Mouse (Mus musculus): ENCODE measurements around the gene Dars.
"Not testable (repeated sequence)": the region's sequence is repeated elsewhere in the genome, so short reads cannot be mapped to it uniquely, and the experiment has no call there.

Gene Dars

DNA sequence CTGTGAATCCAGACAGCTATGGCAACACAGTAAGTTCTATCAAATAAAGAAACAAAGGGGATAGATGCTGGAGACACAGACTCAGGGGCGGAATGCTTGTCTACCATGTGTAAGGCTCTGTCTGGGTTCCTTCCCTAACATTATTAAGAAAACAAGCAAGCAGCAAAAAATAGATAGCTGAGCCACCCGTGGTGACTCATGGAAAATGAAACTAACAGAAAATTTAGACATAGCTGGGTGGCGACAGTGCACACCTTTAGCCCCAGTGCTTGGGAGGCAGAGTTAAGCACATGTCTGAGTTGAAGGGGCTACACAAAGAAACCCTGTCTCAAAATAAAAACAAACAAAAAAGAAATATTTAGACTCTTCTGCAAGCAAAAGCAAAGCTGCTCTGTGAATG is 59.7 kb downstream of the Dars start:
- intact Hi-C loops (cut with DNase I), result no loop called here

DNA sequence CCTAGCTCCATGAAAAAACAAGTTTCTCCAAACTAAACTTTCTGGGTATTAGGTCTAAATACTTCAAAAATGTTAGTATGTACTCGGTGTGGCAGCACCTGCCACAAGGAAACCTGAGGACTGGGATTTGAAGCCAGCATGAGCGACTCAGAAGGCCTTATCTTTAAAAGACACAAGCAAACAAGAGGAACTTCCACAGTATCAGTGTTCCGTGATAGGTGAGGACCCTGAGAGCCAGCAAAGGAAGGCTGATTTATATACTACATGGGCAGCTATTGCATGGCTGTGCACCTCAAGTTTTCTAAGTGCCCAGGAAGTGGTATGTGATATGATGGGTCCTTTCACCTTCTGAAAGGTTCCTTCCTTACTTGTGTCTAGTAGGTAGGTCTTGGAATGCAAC is 64.1 kb downstream of the Dars start:
- intact Hi-C loops (cut with DNase I), result no loop called here

DNA sequence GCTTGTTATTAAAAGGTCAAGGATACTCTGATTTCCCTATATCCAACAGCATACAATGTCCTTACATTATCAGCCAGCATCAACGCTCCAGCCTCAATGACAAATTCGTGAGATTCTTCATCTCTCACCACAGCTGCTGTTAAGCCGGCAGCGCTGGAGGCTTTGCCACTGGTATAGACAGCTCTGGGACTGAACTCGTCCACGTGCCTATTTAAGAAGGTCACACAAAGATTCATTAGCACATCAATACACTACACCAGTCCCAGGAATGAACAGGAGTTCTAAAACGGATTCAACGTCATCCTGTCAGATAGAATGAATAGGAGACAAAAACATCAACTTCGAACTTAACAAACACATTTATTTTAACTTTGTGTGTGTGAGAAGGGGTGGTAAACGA is 72.9 kb downstream of the Dars start:
- intact Hi-C loops (cut with DNase I), result no loop called here

DNA sequence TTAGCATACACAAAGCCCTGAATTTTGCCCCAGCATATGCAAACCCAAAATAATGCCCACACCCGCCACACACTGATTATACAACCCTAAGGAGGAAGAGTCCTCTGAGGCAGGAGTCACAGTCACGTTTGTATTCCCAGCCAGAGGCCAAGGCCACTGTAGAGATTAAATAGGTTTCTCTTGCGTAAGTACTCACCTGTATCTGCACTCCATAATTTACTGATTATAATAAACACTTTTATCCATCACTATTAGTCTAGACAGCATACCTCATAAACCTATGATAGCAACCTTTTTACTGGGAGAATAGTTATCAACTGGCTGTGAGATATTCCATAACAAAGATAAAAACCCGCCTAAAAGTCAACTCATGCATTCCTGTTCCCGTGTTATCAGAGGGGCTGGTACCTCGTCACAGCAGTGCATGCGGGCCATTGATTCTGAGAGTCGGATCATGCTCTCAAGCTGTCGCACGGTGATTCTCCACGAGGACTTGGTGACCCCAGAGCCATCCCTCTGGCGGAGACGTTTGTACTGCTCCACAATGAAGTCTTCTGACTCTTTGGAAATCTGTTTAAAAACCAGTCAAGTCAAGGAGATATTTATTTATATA is 79.4 kb downstream of the Dars start:
- intact Hi-C loops (cut with DNase I), result no loop called here

DNA sequence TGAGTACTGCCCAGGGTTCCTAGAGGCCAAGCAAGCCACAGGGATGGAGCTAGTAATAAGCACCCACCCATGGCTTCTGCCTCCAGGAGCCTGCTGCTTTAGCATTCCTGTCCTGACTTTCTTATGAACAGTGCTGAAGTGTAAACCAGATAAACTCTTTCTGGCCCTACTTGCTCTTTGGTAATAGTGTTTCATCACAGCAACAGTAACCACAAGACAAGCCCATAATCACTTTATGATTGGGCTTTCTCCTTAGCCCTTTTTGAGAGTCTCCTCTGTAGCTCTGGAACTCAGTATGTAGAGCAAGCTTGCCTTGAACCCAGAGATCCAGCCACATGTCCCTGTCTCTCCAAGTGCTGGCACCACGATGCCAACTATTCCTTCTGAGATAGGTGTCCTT is 86.9 kb downstream of the Dars start:
- intact Hi-C loops (cut with DNase I), result no loop called here

DNA sequence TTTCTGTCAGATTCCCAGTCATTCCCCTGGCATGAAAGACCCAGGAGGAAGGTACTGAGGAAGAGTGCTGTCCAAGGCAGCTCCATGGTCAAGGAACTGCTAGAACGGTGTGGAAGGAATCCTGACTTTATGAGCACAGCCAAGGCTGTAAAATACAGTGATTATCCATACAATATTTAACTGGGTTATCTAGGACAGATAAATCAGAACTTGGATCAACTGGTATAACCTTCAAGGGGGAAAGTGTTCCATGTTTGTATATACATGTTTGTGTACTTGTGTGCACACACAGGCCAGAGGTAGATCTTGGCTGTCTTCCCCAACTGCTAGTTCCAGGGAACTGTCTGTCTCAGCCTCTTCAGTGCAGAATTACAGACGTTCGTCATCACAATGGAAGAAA is 89.0 kb downstream of the Dars start, which contains the start of gene Lct:
Gene Lct, minus strand, starts transcription at position 101 of the 400 bp plus-strand sequence.
- intact Hi-C loops (cut with DNase I), result no loop called here

DNA sequence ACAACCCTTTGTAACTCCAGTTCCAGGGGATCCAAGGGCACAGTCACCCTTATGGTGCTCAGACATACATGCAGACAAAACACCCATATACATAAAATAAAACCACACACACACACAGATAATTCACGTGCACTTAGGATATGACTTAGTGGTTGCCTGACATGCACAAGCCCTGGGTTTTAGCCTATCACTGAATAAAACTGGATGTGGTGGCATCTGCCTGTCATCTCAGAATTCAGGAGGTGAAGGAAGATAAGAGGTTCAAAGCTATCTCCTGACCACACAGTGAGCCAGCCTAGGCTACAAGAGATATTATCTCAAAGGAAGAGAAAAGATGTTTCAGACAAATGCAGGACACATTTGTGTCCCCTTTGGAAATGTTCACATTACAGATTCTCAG is 90.0 kb downstream of the Dars start:
- intact Hi-C loops (cut with DNase I), result no loop called here

DNA sequence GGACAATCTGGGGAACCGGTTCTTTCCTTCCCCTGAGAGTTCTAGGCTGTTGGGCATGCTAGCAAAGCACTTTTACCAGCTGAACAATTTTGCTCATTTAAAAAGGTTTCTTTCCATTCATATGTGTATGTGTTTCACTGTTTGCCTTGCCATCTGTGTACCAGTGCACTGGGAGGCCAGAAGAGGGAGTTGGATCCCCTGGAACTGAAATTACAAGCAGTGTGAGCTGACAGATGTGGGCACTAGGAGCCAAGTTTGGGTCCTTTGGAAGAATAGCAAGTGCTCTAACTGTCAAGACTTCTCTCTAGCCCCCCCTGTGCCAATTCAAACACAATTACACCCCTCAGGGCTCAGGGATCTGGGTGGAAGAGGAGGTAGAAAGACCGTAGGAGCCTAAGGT is 92.4 kb downstream of the Dars start:
- intact Hi-C loops (cut with DNase I), result no loop called here

DNA sequence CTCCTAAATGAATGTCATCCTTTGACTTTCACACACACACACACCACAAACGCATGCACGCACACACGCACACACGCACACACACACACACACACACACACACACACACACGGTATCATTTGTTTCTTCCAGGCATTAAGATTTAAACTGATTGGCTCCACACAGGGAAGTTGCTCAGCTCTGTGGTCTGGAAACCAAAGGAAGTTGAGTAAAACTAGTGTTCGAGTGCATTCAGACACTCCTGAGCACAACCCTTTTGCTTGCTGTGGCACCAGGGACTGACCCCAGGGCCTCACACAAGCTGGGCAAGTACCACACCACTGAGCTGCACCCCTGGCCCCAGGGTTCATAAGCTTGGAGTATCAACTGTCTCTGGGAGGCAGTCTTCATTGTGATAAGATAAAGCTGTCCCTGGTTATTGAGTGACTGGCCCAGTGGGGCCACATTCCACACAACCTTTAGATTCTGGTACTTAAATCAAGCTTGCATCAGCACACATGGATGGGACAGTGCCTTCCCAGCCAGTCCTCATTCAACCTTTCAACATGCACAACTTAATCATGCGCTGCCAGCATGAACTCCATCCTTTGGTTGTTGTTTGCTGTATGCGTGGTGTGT is 94.0 kb downstream of the Dars start:
- intact Hi-C loops (cut with DNase I), result no loop called here

DNA sequence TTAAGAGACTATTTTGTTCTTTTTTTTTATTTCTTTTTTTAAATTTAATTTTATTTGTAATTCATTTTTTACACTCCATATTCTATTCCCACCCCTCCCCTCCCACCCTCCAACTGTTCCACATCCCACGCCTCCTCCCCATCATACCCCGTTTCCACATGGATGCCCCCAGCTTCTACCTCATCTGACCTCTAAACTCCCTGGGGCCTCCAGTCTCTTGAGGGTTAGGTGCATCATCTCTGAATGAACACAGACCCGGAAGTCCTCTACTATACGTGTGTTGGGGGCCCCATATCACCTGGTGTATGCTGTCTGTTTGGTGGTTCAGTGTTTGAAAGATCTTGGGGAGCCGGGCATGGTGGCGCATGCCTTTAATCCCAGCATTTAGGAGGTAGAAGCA is 97.9 kb downstream of the Dars start:
- intact Hi-C loops (cut with DNase I), result not testable (repeated sequence)

DNA sequence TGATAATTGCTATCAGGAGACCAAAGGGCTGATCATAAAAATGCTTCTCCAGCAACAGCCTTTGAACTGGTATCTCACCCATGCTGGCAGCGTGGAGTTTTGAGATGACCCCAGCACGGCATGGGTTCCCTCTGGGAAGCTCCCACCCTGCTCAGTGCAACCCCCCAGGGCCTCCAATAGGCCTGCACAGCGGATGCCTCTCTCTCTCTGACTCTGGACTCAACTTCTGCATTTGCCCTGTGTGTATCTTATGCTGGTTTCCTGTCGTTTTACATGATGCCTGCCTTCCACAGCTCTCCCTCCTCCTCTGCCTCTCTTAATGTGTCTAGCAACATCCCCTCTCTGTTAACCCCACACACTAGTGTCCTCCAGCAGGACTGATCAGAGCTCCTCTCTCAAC is 102.5 kb downstream of the Dars start:
- intact Hi-C loops (cut with DNase I), result no loop called here

All from adrenal gland (tissue).